Mouse (Mus musculus) liver, embryonic 16.5 days (tissue): ENCODE results near the gene Cbl. TPM values are rescaled to one million over a fixed set of nuclear protein-coding genes. Genes with fewer than 3 reads are reported as not detected.

Experiments used
- ATAC-seq: fragments of 200-750 bp; cut with Nextera tagmentation; 2 replicates; pipeline ENCODE4 v1.8.0; 2017; ENCODE audit warnings: low read depth, mild to moderate bottlenecking, moderate number of reproducible peaks, moderate library complexity
- H3K27ac ChIP-seq: fragments of 300-500 bp; sonication (generic); 2 replicates; pipeline ENCODE4 v1.5.1; 2014; ENCODE audit warnings: mild to moderate bottlenecking, low read length
- H3K27me3 ChIP-seq: fragments of 300-500 bp; sonication (generic); 2 replicates; pipeline ENCODE4 v1.6.1; 2014; ENCODE audit warnings: low read depth, low read length, mixed read lengths; ENCODE audit not compliant: control insufficient read depth, insufficient read depth
- H3K36me3 ChIP-seq: fragments of 300-500 bp; sonication (generic); 2 replicates; pipeline ENCODE4 v1.6.1; 2014; ENCODE audit warnings: mild to moderate bottlenecking; ENCODE audit not compliant: control insufficient read depth, insufficient read depth
- H3K4me1 ChIP-seq: fragments of 300-500 bp; sonication (generic); 2 replicates; pipeline ENCODE4 v1.6.1; 2014; ENCODE audit warnings: low read depth, low read length, mixed read lengths; ENCODE audit not compliant: control insufficient read depth
- H3K4me2 ChIP-seq: fragments of 300-500 bp; sonication (generic); 2 replicates; pipeline ENCODE4 v1.6.1; 2014; ENCODE audit warnings: low read depth, low read length, mixed read lengths
- H3K4me3 ChIP-seq: fragments of 300-500 bp; sonication (generic); 2 replicates; pipeline ENCODE4 v1.5.1; 2014; ENCODE audit warnings: low read depth, mild to moderate bottlenecking, low read length
- H3K9ac ChIP-seq: fragments of 300-500 bp; sonication (generic); 2 replicates; pipeline ENCODE4 v1.6.1; 2014; ENCODE audit warnings: low read depth, low read length
- H3K9me3 ChIP-seq: fragments of 300-500 bp; sonication (generic); replicated peaks from 2 replicates; pipeline ENCODE4 v1.6.1; 2016; ENCODE audit warnings: low read length; ENCODE audit not compliant: control insufficient read depth
- WGBS: fragments of 180-500 bp; shearing (Covaris S2); extraction: QIAGEN DNeasy Blood & Tissue Kit; methylation state at CpG from one replicate; pipeline ENCODE4 v1.1.7; 2014; ENCODE audit not compliant: insufficient replicate concordance; 5-methylcytosine and 5-hydroxymethylcytosine counted together
- polyA plus RNA-seq: library from polyadenylated mRNA; unstranded; fragments of >200 nt; fragmentation: Nextera tagmentation; extraction: Ambion mirVana; gene quantifications from 2 replicates; pipeline ENCODE4 v1.2.1, GENCODE M21; 2015

Gene Cbl
- polyA plus RNA-seq, 1 experiment from 2014 or later: 5.0 TPM

GRCm38 (mm10) chr9:44159886-44160285 is 74.0 kb downstream of the Cbl start:
- 73% methylated on average over 3 of the region's 3 CpGs for WGBS
- Histone ChIP-seq H3K9ac (no peak overlapping the region), H3K27ac (no peak overlapping the region), H3K9me3 (no peaks in the 10 kb centered on the region), H3K36me3 (peaks cover 33% of the 10 kb centered on the region), H3K4me2 (no peak overlapping the region), H3K27me3 (no peaks in the 10 kb centered on the region), H3K4me1 (no peaks in the 10 kb centered on the region), H3K4me3 (no peak overlapping the region)
- ATAC-seq: no peak

DNA sequence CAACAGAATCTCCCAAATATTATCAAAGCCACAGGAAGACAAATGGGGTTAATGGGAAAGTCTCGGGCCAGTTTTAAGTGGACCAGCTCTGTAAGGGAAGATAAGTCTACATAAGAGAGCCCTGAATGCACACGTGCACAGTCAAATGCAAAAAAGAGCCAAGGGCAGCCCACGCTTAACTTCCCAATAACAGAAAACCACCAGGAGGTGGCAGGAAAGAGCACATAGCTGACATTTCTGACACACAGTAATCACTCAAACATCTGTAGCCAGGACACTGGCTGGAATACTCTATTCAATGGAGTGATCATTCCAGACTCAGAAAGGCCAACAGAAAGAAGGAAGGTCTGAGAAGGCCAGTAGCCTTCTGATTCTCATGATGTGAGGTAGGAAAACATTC is 86.6 kb downstream of the Cbl start:
- Histone ChIP-seq H3K4me2 (no peak overlapping the region), H3K27ac (no peak overlapping the region), H3K9ac (no peak overlapping the region), H3K9me3 (no peaks in the 10 kb centered on the region), H3K36me3 (peaks cover 3% of the 10 kb centered on the region), H3K4me1 (no peaks in the 10 kb centered on the region), H3K4me3 (no peak overlapping the region), H3K27me3 (no peaks in the 10 kb centered on the region)
- no peak for ATAC-seq
- WGBS: 48% methylated on average over 3 of the region's 3 CpGs

DNA sequence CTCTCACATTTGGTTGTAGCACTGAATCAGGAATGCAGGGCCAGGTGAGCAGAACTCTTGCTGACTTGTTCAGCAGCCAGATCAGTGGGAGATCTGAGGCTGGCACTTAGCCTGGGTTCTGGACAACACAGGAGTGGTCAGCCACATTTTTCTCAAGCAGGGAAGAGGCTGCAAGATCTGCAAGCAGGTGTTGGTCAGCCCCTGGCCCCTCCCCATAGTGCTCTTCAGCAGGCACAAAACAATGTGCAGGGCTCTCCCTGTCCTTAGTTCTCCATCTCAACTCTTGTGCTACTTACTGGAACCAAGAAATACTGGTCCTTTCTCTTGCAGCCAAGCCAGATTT is 89.2 kb downstream of the Cbl start:
- Histone ChIP-seq H3K36me3 (no peaks in the 10 kb centered on the region; the same call in 1 of the 2 replicates), H3K9me3 (no peaks in the 10 kb centered on the region), H3K27me3 (no peaks in the 10 kb centered on the region), H3K4me1 (no peaks in the 10 kb centered on the region), H3K4me3 (no peak overlapping the region), H3K27ac (no peak overlapping the region), H3K9ac (no peak overlapping the region), H3K4me2 (no peak overlapping the region)
- ATAC-seq: no peak

GRCm38 (mm10) chr9:44144023-44144717 is 89.7 kb downstream of the Cbl start:
- Histone ChIP-seq H3K4me3 (no peak overlapping the region), H3K27me3 (no peaks in the 10 kb centered on the region), H3K4me2 (no peak overlapping the region), H3K9me3 (no peaks in the 10 kb centered on the region), H3K27ac (no peak overlapping the region), H3K36me3 (no peaks in the 10 kb centered on the region; the same call in 1 of the 2 replicates), H3K4me1 (no peaks in the 10 kb centered on the region), H3K9ac (no peak overlapping the region)
- no peak for ATAC-seq
- WGBS: 45% methylated on average over 7 of the region's 8 CpGs

DNA sequence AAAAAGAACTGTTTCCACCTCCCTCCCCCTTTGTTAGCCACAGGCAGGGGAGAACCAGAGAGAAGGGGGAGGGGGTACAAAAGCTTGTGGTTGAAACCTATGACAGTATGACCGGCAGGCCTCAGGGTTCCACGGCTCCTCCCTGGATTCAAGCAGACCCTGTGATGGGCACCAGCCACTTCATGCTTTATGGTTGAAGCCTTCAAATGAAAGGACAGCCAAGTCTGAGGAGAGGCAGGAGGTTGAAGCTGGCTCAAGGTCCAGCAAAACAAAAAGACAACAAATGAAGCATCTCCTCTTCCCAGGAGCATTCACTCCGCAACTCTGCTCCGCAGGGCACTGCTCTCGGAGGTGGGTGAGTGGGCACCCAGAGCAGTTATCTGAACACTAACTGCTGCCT is 90.4 kb downstream of the Cbl start:
- no peak for ATAC-seq
- Histone ChIP-seq H3K9me3 (no peaks in the 10 kb centered on the region), H3K4me1 (no peaks in the 10 kb centered on the region), H3K9ac (no peak overlapping the region), H3K27me3 (no peaks in the 10 kb centered on the region), H3K4me3 (no peak overlapping the region), H3K36me3 (no peaks in the 10 kb centered on the region; the same call in 1 of the 2 replicates), H3K27ac (no peak overlapping the region), H3K4me2 (no peak overlapping the region)
- 78% methylated on average over 5 of the region's 5 CpGs for WGBS

GRCm38 (mm10) chr9:44141951-44142350 is 91.9 kb downstream of the Cbl start:
- H3K27ac ChIP-seq: no peak overlapping the region
- no peaks in the 10 kb centered on the region for H3K4me1 ChIP-seq
- H3K4me3 ChIP-seq: no peak overlapping the region
- H3K9me3 ChIP-seq: no peaks in the 10 kb centered on the region
- WGBS: 68% methylated on average over 5 of the region's 5 CpGs
- no peak for ATAC-seq
- H3K36me3 ChIP-seq: no peaks in the 10 kb centered on the region; the same call in 1 of the 2 replicates
- H3K9ac ChIP-seq: no peak overlapping the region
- H3K4me2 ChIP-seq: no peak overlapping the region
- H3K27me3 ChIP-seq: no peaks in the 10 kb centered on the region

GRCm38 (mm10) chr9:44137846-44138245 is 96.0 kb downstream of the Cbl start:
- Histone ChIP-seq H3K27me3 (peaks cover 40% of the 10 kb centered on the region), H3K4me3 (no peak overlapping the region), H3K27ac (no peak overlapping the region), H3K4me2 (no peak overlapping the region), H3K36me3 (no peaks in the 10 kb centered on the region; the same call in 1 of the 2 replicates), H3K9me3 (no peaks in the 10 kb centered on the region), H3K4me1 (peaks cover 2% of the 10 kb centered on the region; the same call in 1 of the 2 replicates), H3K9ac (no peak overlapping the region)
- no peak for ATAC-seq
- WGBS: 21% methylated on average over 4 of the region's 4 CpGs

GRCm38 (mm10) chr9:44135731-44136411 is 98.0 kb downstream of the Cbl start:
- no peak for ATAC-seq
- H3K4me2 ChIP-seq: no peak overlapping the region
- H3K4me3 ChIP-seq: no peak overlapping the region
- no peaks in the 10 kb centered on the region for H3K36me3 ChIP-seq
- H3K27me3 ChIP-seq: peaks cover 59% of the 10 kb centered on the region
- H3K27ac ChIP-seq: no peak overlapping the region
- no peaks in the 10 kb centered on the region for H3K9me3 ChIP-seq
- WGBS: 45% methylated on average over 7 of the region's 7 CpGs
- peaks cover 3% of the 10 kb centered on the region for H3K4me1 ChIP-seq
- H3K9ac ChIP-seq: no peak overlapping the region
